Mouse (Mus musculus) midbrain, embryonic 11.5 days (tissue): ENCODE results near the gene Inka1. TPM values are rescaled to one million over a fixed set of nuclear protein-coding genes. Genes with fewer than 3 reads are reported as not detected.
A peak's percentile ranks its signal among the peaks of the same experiment; 100 is the strongest.

ENCODE experiments used
- ATAC-seq: fragments of 200-750 bp; cut with Nextera tagmentation; 2 replicates; pipeline ENCODE4 v1.8.0; 2017; ENCODE audit warnings: moderate TSS enrichment, moderate library complexity; ENCODE audit not compliant: low FRiP score
- DNase-seq: peaks from one replicate; pipeline ENCODE4 v3.0.0; 2015; ENCODE audit warnings: low spot score; ENCODE audit errors: missing footprints
- H3K27ac ChIP-seq: fragments of 300-500 bp; sonication (generic); 2 replicates; pipeline ENCODE4 v1.5.1; 2014; ENCODE audit warnings: low read depth, low read length
- H3K27me3 ChIP-seq: fragments of 300-500 bp; sonication (generic); 2 replicates; pipeline ENCODE4 v1.6.1; 2014; ENCODE audit warnings: mild to moderate bottlenecking, low read length, moderate library complexity, mixed read lengths; ENCODE audit not compliant: control insufficient read depth, insufficient read depth
- H3K36me3 ChIP-seq: fragments of 300-500 bp; sonication (generic); 2 replicates; pipeline ENCODE4 v1.6.1; 2014; ENCODE audit warnings: mild to moderate bottlenecking, low read length, moderate library complexity, mixed read lengths; ENCODE audit not compliant: control insufficient read depth, insufficient read depth
- H3K4me1 ChIP-seq: fragments of 300-500 bp; sonication (generic); 2 replicates; pipeline ENCODE4 v1.6.1; 2014; ENCODE audit warnings: low read length; ENCODE audit not compliant: control insufficient read depth, insufficient read depth
- H3K4me2 ChIP-seq: fragments of 300-500 bp; sonication (generic); 2 replicates; pipeline ENCODE4 v1.6.1; 2014; ENCODE audit warnings: mild to moderate bottlenecking, moderate library complexity
- H3K4me3 ChIP-seq: fragments of 300-500 bp; sonication (generic); 2 replicates; pipeline ENCODE4 v1.5.1; 2014; ENCODE audit warnings: low read depth, low read length
- H3K9ac ChIP-seq: fragments of 300-500 bp; sonication (generic); 2 replicates; pipeline ENCODE4 v1.6.1; 2014; ENCODE audit warnings: low read length
- H3K9me3 ChIP-seq: fragments of 300-500 bp; sonication (generic); 2 replicates; pipeline ENCODE4 v1.6.1; 2016; ENCODE audit warnings: low read length; ENCODE audit not compliant: control insufficient read depth
- WGBS: fragments of 180-500 bp; shearing (Covaris S2); extraction: QIAGEN DNeasy Blood & Tissue Kit; methylation state at CpG from one replicate; pipeline ENCODE4 v1.1.7; 2014; 5-methylcytosine and 5-hydroxymethylcytosine counted together
- polyA plus RNA-seq: library from polyadenylated mRNA; unstranded; fragments of >200 nt; fragmentation: Nextera tagmentation; extraction: Ambion mirVana; gene quantifications from 2 replicates; pipeline ENCODE4 v1.2.1, GENCODE M21; 2014

Gene Inka1
- polyA plus RNA-seq, 1 experiment from 2014 or later, result 25.3 TPM

DNA sequence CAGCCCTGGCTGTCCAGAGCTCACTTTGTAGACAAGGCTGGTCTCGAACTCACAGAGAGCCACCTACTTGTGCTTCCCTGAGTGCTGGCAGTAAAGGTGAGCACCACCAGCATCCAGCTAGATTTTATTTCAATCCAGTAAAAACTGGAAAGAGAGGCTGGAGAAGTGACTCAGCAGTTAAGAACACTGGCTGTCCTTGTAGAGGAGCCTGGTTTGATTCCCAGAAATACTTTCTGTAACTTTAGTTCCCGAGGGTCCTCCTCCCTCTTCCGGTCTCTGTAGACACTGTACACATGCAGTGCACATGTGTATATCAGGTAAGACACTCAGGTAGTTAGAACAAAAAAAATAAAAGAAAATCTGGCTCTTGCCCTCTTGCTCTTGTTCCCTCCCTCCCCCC lies 2.3 kb upstream of the Inka1 start:
- Histone ChIP-seq H3K4me1 (peaks cover 3% of the 10 kb centered on the region; the same call in 1 of the 2 replicates), H3K36me3 (no peaks in the 10 kb centered on the region), H3K27ac (no peak overlapping the region), H3K4me3 (no peak overlapping the region), H3K9ac (no peak overlapping the region), H3K4me2 (no peak overlapping the region), H3K27me3 (peaks cover 10% of the 10 kb centered on the region), H3K9me3 (no peaks in the 10 kb centered on the region)
- 74% methylated on average over 3 of the region's 3 CpGs for WGBS
- DNase-seq, result peak; percentile 65
- no peak for ATAC-seq

DNA sequence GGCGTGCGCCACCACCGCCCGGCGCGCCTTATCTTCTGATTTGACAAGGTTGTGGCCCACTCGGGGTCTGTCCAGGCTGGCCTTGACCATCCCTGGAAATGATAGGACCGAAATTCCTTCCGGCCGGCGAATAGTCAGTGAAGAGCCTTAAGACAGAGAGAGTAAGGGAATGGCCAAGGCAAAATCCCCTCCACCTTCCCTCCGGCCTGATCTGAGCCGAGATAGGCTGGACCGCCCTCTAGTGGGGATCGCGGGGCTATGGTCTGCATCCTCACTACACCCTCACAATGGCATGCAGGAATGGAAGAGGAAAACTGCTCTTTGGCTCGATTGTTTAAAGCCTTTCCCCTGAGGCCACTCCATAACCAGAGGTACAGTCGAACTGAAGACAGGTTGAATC lies 697 bp upstream of the Inka1 start:
- Histone ChIP-seq H3K36me3 (no peaks in the 10 kb centered on the region), H3K27ac (no peak overlapping the region), H3K4me3 (peak overlapping the region; percentile 60; the same call in 1 of the 2 replicates), H3K4me1 (peaks cover 6% of the 10 kb centered on the region), H3K4me2 (peak overlapping the region; percentile 88), H3K27me3 (peaks cover 10% of the 10 kb centered on the region), H3K9ac (no peak overlapping the region), H3K9me3 (no peaks in the 10 kb centered on the region)
- ATAC-seq, result peak; percentile 69
- peak; percentile 94 for DNase-seq
- 7% methylated on average over 18 of the region's 18 CpGs for WGBS

DNA sequence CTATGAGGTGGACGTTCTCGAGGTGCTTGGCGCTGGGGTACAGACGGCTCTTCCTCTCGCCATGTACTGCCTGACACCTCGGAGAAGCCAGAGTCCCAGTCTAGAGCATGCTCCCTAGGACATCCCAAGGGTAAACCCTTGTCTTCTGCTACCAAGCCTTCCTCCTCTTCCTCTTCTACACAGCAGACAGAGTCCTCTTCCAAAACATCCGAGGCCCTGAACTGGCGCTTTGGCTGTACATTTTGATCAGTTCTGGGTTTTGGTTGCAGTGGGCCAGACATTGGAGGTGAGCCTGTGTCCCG lies 974 bp downstream of the Inka1 start:
- 63% methylated on average over 9 of the region's 9 CpGs for WGBS

DNA sequence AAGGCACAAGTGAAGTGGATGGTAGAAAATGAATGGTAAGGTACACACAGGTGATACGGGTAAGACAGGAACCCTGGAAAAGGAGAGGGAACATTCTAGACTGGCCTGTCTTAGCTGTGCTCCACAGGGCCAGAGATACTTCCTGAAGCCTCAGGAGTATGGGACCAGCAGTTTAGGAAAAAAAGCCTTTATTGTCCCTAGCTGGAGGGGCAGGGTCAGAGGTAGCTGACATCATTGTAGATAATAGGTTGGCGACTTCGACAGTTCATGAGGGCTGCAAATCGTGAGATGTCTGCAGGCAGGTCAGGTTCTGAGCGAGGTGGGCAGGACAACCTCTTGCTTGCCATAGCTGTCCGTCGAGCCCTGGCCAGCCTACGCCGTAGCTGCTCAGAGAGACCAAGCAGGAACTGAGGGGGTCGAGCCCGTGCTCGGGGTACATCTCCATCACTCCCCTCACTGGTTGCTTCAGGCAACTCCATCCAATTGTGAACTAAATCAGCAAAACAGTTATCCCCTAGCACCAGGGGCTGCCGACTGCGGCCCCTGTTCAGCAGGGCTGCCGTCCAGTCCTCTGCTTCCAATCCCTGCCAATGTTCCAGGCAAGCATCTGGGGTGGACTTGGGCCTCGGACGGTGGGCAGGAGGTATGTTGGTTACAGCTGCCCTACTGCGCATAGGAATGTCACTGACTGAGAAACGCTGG lies 1.5 kb downstream of the Inka1 start:
- Histone ChIP-seq H3K27me3 (peaks cover 10% of the 10 kb centered on the region), H3K36me3 (no peaks in the 10 kb centered on the region), H3K9ac (peak overlapping the region; percentile 60; the same call in 1 of the 2 replicates), H3K9me3 (no peaks in the 10 kb centered on the region), H3K4me1 (peaks cover 6% of the 10 kb centered on the region), H3K4me3 (peak overlapping the region; percentile 60; the same call in 1 of the 2 replicates), H3K27ac (no peak overlapping the region; the same call in 1 of the 2 replicates), H3K4me2 (peak overlapping the region; percentile 88)
- ATAC-seq (no peak), DNase-seq (peak; percentile 72)
- 74% methylated on average over 19 of the region's 19 CpGs for WGBS

More for the DNA sequence above, 974 bp downstream of the Inka1 start:
- Histone ChIP-seq H3K4me3 (peak overlapping the region; percentile 60), H3K4me2 (peak overlapping the region; percentile 88), H3K4me1 (peaks cover 6% of the 10 kb centered on the region), H3K9ac (peak overlapping the region; percentile 60), H3K27ac (no peak overlapping the region), H3K9me3 (no peaks in the 10 kb centered on the region), H3K36me3 (no peaks in the 10 kb centered on the region), H3K27me3 (peaks cover 10% of the 10 kb centered on the region)
- DNase-seq, result no peak
- no peak for ATAC-seq

DNA sequence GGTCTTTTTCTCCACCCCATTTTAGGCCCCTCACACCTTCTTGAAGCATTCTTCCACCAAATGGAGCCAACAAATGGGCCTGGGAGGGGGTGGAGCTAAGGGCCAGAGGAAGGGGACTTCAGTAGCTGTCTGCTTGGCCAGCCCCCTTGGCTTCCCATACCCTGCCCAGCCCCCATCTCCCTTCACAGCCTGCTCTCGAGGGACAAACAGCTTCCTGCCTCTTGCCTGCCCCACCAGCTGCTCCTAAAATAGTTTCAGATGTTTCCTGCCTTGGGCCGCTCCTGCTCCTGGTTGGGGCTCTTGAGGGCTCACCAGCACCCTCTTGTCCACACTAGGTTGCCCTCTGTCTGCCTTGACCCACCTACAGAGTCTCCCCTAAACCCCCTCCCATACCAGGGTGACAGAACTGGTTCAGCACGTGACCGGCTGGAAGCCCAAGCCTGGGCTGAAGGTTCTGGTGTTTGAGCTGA lies 2.2 kb downstream of the Inka1 start:
- Histone ChIP-seq H3K9ac (no peak overlapping the region), H3K36me3 (no peaks in the 10 kb centered on the region), H3K4me2 (peak overlapping the region; percentile 88), H3K9me3 (no peaks in the 10 kb centered on the region), H3K27ac (peak overlapping the region; percentile 44; the same call in 1 of the 2 replicates), H3K4me3 (no peak overlapping the region), H3K27me3 (peaks cover 10% of the 10 kb centered on the region), H3K4me1 (peaks cover 6% of the 10 kb centered on the region)
- 40% methylated on average over 4 of the region's 4 CpGs for WGBS
- DNase-seq (no peak), ATAC-seq (no peak)

DNA sequence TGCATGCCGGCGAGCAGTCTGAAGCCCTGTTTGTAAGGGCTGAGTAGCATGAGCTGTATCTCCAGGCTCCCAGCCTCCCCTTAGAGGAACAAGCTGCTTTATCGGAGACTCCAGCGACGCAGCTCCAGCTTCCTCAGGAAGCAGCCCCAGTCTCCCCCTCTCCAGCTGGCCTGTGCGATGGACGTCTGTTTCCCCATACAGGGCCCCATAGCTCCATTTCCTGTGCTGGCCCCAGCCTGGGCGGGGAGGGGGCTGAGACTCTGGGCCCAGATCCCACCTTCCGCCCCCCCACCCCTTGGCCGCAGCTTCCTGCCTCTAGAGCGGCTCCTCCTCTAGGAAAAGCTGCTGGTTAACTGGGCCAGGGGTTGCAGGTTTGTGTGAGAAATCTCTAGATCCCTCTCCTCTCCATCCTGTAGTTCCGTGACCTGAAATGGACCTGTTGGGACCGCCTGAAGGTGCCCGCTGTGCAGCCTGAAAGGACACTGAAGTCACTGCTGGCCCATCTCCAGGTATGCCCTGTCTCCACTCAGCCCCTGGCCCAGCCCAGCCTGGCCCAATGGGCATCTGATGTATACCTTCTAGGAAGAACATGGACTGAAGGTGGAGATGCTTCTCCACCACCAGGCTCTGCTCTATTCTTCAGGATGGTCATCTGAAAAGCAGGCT lies 2.9 kb downstream of the Inka1 start, which contains the start of gene Gm20661:
TSS of gene Gm20661 (plus strand) at position 378 of the 666 bp plus-strand sequence.
- H3K36me3 ChIP-seq, result no peaks in the 10 kb centered on the region
- ATAC-seq (no peak), DNase-seq (no peak)
- no peak within 1 kb of the TSS for H3K4me3 ChIP-seq
- H3K4me1 ChIP-seq, result peaks cover 6% of the 10 kb centered on the region
- H3K4me2 ChIP-seq, result peak within 1 kb of the TSS; percentile 88
- peaks cover 10% of the 10 kb centered on the region for H3K27me3 ChIP-seq
- no peak within 1 kb of the TSS for H3K9ac ChIP-seq
- peak within 1 kb of the TSS; percentile 44; the same call in 1 of the 2 replicates for H3K27ac ChIP-seq
- 64% methylated on average over 14 of the region's 14 CpGs for WGBS
- no peaks in the 10 kb centered on the region for H3K9me3 ChIP-seq

DNA sequence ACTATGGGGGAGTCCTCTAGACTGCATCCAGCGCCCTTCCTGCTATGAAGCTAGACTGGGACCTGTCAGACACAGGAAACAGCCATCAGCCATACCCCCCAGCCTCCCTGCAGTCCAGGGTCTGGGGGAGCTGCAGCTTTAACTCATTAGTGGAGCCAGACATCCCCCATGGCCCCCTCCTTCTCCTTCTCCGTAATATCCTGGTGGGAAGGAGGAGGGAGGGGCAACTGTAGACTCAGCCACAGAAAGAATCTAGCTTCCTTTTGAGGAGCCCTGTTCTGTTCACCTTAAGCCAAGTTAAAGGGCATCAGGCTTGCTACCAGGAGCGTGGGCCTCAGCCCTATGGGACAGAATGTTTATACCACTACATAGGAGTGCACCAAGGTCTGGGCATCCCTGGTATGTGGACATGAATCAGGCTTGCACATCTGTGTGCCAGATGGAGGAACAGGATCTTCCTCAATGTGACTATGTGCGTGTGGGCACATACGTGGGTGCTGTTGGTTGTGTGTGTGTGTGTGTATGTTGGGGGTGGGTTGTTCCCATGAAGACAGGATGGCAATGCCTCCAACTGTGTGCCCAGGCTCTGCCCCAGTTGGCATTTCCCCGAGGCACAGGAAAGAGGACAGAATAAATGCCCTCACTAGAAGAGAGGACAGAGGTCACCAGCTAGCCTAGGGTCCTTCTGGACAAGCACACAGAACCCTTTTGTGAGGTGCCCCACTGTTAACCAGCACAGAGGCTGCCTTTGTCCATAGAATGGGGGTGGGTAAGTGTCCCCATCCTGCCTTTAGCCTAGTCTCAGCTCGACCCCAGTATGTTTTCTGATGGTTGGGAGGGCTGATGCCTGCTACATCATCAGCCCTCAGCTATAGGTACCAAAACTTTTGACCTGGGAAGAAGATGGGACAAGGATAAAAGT lies 3.7 kb downstream of the Inka1 start:
- H3K9ac ChIP-seq, result no peak overlapping the region
- peak; percentile 81 for DNase-seq
- no peak overlapping the region for H3K4me3 ChIP-seq
- no peaks in the 10 kb centered on the region for H3K9me3 ChIP-seq
- ATAC-seq, result no peak
- no peak overlapping the region for H3K4me2 ChIP-seq
- no peaks in the 10 kb centered on the region for H3K36me3 ChIP-seq
- WGBS, result 69% methylated on average over 6 of the region's 7 CpGs
- peaks cover 6% of the 10 kb centered on the region for H3K4me1 ChIP-seq
- H3K27me3 ChIP-seq, result peaks cover 10% of the 10 kb centered on the region
- peak overlapping the region; percentile 4; the same call in 1 of the 2 replicates for H3K27ac ChIP-seq

DNA sequence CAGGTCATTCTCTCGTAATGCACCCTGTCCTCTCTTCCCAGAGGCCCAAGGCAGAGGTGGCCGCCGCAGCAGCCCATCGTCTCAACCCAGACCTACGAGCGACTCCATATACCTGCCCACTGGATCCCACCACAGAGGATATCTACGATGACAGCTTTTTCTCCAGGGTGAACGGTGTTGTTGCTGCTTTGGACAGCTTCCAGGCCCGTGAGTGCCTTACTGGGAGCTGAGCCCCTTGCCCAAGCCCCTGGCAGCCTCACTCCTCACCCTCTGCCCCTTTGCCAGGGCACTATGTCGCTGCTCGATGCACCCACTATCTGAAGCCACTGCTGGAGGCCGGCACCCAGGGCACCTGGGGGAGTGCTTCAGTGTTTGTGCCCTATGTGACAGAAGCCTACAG lies 6.9 kb downstream of the Inka1 start:
- H3K27me3 ChIP-seq, result no peaks in the 10 kb centered on the region; the same call in 1 of the 2 replicates
- no peak overlapping the region for H3K4me3 ChIP-seq
- 90% methylated on average over 12 of the region's 12 CpGs for WGBS
- DNase-seq, result no peak
- no peak overlapping the region for H3K9ac ChIP-seq
- no peak for ATAC-seq
- H3K9me3 ChIP-seq, result no peaks in the 10 kb centered on the region
- no peak overlapping the region for H3K4me2 ChIP-seq
- no peaks in the 10 kb centered on the region for H3K36me3 ChIP-seq
- H3K4me1 ChIP-seq, result peaks cover 3% of the 10 kb centered on the region; the same call in 1 of the 2 replicates
- H3K27ac ChIP-seq, result no peak overlapping the region
